Mouse (Mus musculus): ENCODE measurements around the gene Lyplal1.
A peak's percentile ranks its signal among the peaks of the same experiment; 100 is the strongest.

The Lyplal1 gene

DNA sequence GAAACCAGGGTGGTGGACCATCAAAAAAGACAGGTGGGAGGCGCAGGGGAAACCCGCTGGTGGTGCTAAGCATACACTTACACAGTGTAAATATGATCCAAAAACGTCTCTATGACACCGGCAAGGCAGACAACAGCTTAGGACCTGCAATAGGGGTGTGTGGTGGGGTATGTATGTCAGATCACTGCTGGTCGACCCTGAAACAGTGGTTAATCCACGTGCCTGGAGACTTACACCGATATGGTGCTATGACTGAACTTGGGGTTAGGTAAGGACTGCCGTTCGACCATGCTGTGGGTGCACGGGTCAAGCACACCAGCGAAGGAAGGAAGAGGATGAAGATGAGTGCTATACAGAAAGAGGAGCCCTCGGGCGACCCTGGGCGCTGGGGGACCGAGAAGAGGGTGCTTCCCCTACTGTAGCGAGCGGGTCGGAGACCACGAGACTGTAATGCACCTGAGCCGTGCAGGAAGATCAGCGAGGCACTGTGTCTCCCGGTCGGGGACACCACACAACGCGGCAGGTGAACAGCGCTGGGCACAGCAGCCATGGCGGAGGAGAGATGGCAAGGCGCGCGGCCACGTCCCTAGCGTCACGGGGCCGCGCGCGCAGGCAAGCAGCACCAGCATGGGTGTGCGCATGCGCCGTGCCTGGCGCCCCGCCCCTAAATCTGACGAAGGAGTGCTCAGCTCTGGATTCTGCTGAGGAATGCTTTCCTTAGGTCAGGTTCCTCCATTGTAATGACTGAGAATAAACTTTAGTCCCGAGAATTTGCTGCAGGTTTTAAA is at the start of gene Lyplal1:
Lyplal1 (minus strand) TSS at position 610 of the 788 bp plus-strand sequence.
- DNase-seq (ENCODE audit: low spot score) = peak; percentile 92

DNA sequence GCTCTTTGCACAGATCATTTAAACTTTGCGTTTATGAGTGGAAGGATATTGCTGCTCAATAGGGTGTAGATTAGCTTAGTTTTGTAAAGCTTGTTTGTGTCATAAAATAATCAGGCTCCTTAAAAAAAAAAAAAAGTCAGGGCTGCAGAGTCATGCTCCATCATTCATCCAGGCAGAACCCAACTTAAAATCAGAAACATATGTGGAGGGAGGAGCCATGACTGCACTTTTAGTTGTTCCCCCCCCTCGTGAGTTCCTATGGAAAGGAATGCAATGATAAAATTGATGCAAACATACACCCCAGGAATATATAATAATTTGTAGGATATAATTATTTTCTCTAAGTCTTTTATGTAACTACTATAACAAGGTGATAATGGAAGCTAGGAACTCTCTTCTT is 46.5 kb upstream of the Lyplal1 start:
- no peak for DNase-seq (ENCODE audit: low spot score)

DNA sequence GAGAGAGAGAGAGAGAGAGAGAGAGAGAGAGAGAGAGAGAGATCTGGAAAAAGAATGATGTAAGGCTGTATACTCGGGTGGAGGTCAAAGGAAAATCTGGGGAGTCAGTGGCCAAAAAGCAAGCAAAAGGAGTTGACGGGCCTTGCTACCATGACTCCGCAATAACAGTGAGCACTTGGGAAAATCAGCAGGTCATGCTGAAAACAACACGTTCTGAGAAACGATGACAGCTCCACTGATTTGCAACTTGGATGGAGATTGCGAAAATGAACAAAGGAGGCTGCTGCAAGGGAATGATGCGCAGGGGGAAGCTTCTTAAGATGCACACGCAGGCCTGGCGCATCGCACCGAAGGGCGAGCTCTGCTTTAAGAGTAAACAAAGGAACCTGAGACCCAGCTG is 46.1 kb upstream of the Lyplal1 start:
- DNase-seq (ENCODE audit: low spot score) = peak; percentile 75

DNA sequence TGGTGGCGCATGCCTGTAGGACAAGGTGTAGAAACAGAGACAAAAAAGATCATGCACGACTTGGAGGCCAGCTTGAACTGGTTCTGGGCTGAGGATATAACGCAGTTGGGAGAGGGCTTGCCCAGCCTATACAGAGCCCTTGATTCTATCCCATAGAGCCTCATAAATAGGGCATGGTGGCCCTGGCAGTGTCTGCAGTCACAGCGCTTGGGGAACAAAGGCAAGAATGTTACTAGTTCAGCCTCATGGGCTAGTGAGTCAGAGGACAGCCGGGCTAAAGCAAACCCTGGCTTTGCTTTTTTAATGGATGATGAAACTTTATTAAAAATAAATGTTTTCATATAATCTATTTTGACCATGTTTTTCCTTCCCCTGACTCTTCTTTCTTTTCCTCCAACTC is 33.3 kb upstream of the Lyplal1 start:
- peak; percentile 26 for DNase-seq (ENCODE audit: low spot score)

DNA sequence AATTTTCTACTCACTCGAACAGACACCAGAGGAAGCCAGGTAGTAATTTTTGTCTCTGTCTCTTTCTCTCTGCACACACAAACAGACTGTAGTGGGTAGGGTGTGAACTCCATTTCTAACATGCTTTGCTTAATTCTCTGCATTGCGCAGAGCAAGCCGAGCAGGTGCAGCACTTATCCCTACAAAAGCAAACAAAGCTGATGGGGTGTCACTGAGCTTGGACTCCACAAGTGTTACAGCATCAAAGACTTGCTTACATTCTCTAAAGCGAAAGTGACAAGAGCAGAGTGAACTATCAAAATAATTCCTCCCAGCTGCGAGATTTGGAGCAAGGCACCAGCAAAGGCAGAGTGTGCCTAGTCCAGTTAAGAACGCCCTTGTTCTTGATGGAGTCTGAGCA is 28.3 kb upstream of the Lyplal1 start:
- no peak for DNase-seq (ENCODE audit: low spot score)

DNA sequence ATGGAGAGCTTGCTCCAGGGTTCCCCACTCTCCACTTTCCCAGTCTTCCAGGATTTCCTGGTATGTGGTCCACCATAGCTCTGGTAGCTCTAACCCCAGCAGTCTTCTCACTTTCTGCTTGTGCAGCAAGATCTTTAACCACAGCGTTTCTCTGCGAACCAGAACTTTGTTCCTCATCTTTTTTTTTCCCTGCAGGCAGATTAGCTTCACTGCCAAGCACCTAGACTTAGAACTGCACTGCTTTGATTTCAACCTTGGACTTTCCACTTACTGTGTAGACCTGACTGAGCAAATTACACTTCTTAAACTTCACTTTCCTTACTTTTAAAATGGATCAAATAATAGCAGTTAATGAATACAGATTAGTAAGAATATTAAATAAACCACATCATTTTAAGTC is 23.1 kb upstream of the Lyplal1 start:
- DNase-seq (ENCODE audit: low spot score) = no peak

DNA sequence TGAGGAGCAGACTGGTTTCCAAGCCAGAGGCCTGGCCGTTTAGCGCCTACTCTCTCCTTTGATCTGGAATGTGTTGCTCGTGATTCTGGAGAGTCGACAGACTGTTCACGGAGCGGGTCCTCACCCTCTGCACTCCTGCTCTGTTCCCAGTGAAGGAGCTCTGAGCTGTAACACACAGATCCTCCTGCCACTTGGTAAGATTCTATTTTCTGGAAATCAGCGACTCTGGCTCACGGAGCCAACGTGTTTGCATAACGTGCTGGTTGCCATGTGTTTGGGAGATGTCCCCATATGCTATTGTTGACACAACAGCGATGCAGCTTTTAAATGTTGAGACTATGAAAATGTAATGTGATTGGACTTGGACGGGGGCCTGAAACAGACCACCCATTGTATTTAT is 20.8 kb upstream of the Lyplal1 start:
- DNase-seq (ENCODE audit: low spot score) = no peak

DNA sequence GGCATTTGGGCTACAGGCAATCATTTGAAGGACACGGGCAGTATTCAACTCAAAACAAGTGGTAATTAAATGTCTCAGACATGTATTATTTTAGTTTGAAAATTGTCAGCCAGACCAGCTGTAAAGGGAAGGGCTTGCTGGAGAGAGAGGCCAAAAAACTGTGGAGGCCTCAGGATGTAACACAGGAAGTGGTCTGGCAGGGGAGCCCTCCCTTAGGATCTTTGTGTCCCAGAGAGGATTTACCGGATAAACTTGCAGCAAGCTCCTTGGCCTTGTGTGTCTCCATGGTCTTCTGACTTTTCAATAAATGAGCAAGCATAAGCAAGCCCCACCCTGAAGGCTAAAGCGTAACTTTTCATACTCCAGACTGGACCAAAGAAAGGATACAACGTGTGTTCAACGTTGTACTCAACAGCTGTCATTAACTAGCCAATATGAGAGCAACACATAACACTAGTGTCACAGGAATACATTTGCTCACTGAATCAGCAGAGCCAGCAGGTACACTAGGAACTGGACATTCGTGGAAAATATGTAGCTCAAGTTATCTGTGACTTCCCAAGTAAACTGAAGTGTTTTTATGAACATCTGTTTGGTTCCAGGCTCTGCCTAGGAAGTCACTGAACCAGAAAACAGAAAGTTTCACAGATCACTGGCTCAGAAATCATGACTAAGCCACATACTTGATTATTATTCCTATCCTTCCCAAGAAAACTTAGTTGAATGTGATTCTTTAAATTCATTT is 19.7 kb upstream of the Lyplal1 start:
- DNase-seq (ENCODE audit: low spot score) = no peak

DNA sequence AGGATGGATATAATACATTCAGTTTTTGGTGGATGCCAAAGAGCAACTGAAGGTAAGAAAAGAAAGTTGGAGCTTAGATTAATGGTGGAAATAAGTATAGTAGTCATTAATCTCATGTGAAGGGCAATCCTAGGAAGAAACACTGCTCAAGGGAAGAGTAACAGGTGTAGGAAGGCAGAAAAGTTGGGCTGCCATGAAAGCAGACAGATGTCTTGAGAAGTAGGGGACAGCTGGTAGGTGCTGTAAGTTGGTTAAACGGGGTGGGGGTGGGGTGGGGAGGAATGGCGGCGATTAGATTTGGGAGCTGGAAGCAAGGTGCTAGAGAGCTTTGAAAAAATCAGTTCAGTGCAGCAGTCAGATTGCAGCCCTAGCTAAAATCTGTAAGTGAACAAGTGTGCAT is 14.4 kb upstream of the Lyplal1 start:
- no peak for DNase-seq (ENCODE audit: low spot score)

DNA sequence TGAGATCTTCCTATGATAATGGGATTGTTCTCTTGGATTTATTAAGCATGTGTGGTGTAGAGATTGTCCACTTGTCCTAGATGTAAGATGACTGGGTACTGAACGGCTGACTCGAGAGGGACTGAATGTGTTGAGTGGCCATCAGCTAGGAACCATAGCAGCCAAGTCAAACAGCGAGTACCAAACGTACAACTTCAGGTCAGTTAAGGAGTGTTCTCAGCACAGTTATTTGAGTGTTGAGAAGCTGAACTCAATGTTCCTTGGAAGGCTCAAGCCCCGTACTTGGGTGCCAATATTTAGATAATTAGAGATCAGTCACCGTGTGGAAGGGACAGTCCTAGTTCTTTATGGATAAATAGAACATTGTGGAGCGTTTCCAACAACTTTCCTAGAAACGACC is 11.8 kb upstream of the Lyplal1 start:
- DNase-seq (ENCODE audit: low spot score) = no peak

DNA sequence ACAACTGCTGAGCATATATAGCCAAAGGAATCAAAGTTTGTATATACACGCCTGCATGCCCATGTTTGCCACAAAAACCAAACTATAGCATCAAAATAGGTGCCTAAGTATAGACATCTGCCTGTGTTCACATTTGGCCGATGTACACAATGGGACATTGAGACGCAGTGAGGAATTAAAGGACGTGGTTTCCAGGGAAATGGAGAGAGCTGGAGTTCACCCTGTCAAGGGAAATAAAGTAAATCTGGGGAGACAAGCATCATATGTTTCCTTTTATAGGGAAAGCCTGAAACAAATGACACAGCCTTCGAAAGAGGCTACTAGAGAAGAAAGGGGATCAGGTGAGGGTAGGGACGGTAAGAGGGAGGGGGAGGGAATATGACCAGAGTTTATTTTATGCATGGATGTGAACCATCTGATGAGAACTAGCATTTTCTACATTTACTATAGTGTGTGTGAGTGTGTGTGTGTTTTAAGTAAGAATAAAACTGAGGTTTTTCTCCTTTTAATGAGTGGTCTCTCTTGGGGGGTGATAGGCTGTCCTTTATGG is 9.3 kb upstream of the Lyplal1 start:
- DNase-seq (ENCODE audit: low spot score) = no peak

DNA sequence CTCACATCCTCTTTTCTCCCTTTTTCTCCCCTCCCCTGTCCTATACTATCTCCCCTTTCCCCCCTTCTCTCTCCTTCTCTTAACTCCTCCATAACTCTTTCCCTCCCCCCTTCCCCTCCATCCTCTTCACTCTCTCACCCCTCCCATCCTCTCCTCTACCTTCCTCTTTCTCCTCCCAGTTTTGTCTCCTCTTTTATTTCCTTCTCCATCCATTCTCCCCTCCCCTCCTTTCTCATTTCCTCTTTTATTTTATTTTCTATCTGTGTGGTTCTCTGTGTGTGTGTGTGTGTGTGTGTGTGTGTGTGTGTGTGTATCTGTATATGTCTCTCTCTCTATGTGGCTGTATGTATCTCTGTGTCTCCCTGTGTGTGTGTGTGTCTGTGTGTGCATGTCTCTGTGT is 6.6 kb upstream of the Lyplal1 start:
- DNase-seq (ENCODE audit: low spot score) = no peak

DNA sequence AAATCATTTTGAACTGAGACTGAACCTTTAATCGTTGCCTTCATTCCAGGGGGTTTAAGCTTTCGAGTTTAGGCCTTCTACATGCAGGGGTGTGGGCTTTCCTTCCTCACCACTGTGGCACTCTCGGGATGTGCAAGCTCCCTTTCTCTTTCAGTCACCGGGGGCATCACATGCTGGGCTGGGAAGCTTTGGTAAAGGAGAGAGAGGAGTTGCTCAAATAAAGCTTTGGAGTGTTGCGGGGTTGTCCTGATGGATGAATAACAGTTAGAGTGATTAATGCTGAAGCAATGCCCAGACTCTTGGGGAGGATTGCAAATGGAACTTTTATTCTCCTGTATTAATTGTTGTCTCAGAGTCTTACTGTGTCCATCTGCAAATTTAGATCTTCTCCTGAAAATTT is 2.7 kb upstream of the Lyplal1 start:
- no peak for DNase-seq (ENCODE audit: low spot score)

DNA sequence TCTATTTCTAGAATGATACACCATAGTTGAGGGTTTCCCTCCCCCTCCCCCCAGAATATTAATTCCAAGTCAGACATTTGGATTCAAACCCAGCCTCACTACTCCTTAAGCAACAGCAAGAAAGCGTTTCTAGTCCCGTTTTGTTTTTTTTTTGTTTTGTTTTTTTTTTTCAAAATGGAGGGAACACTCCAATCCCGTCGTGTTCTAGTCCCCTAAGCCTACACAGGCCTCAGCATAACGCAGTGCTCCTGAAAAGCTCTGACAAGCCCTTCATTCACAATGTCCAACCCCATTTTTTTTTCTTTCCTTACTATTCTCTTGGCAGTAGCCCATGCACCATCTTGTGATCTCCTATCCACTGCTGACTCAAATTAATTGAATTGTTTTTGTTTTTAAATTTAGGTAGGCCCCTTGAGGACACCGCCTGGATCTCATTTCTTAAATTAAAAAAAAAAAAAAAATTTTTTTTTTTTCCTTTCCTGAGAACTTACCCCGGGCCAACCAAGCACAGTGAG is 967 bp downstream of the Lyplal1 start:
- DNase-seq (ENCODE audit: low spot score) = peak; percentile 61

DNA sequence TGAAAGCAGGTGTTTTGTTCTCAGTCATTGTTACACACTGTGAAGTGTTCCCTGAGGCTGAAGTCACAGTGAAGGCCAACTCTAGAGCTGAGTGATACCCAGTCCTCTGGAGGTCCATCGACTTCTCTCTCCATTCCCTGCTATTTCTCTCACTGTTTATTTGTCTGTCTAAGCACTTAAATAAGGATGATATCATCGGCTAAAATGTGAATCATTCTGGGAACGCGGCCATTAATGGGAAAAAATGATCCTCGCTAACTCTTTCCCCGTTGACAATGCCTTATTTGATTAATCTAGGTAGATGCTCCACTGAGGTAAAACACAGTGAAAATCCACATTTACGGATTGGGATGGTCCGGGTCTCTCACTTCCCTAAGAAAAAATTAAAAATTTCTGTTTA is 14.8 kb downstream of the Lyplal1 start:
- no peak for DNase-seq (ENCODE audit: low spot score)

DNA sequence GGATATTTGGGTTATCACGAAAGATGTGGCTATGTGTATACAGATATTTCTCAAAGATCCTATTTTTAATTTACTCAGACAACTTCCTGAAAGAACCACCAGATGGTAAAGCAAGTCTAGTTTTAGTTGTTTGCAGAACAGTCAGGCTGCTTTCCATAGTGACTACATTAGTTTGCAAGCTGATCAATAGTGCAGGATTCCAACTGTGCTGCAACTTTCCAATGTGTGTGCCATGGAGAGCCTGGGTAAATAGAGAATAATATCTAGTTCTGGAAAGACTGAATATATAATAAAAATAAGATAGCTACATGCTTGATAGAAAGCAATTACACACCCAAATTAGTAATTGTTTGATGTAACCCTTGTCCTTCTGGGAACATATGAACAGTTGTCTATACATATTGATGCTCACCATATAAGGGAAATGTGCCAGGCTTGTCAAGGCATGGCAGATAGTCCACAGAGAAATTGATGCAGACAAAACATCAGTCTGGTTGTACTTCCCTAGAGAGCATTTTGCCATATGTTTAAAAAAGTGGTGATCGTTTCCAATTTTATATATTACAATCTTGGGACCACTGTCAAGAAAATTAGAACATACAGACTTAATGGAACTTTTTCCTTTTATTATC is 50.7 kb downstream of the Lyplal1 start:
- DNase-seq (ENCODE audit: low spot score) = no peak

DNA sequence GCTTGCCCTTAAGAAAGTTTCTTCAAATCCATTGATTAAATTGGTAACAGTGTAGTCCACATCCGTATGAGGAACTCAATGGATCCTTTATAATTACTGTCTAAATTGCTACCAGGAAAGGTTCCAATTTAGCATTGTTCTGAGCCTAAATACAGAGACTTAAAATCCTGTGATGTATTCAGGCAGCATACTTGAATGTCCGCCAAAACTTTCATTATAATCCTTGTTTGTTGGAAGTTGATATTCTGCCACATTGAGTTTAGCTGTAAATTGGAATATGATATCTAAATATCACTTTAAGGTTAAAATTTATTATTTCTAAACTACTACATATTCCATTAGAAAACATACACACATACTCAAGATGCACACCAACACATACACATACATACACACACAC is 57.1 kb downstream of the Lyplal1 start:
- no peak for DNase-seq (ENCODE audit: low spot score)

DNA sequence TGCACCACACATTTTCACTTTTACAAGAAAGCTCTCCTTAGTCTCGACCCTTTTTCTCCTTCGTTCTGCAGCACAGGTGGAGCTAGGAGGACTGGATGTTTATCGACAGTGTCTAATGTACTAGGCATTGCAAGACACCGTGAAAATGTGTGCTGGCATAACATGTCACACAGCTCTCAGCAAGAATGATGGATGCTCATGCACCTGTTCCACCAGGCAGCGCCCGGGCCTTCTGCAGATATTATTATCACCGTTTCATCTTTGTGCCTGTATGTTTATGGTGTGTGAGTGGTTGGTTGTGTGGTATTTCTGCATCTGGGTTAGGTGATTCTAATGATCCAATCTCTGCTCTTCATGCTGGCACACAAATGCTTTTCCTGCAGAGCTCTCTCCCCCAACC is 62.9 kb downstream of the Lyplal1 start:
- no peak for DNase-seq (ENCODE audit: low spot score)

DNA sequence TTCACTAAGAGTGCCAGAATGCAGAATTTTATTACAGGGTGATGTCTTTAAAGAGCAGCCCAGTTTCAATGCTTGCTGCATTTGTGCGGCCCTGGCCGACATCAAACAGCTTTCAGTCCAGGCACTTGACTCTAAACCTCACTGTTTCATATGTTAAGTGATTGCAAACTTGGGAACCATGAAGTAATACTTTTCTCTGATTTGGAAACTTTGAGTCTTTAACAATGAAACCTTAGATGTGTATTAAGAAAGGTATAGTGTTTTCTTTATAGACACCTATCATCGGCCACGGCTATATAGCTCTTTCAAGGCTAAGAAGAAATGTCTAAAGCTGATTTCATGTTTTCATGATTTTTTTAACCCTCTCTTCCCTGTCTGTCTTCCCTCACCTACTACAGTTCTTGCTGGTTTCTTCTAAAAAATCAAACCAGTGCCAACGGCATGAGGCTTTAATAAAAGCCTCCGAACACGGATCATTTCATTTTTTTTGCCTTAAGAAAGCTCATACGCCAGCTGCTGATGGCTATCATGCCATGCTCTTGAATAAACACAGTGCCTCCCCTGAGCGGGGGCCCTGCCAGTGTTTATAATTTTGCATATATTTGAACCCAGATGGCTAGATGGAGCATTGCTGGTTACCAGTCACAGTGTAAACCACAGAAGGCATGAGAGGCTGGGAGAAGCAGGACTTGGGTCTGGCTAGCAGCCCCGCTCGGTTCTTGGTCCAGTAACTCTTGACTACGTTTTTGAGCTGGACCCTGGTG is 63.6 kb downstream of the Lyplal1 start:
- DNase-seq (ENCODE audit: low spot score) = no peak

DNA sequence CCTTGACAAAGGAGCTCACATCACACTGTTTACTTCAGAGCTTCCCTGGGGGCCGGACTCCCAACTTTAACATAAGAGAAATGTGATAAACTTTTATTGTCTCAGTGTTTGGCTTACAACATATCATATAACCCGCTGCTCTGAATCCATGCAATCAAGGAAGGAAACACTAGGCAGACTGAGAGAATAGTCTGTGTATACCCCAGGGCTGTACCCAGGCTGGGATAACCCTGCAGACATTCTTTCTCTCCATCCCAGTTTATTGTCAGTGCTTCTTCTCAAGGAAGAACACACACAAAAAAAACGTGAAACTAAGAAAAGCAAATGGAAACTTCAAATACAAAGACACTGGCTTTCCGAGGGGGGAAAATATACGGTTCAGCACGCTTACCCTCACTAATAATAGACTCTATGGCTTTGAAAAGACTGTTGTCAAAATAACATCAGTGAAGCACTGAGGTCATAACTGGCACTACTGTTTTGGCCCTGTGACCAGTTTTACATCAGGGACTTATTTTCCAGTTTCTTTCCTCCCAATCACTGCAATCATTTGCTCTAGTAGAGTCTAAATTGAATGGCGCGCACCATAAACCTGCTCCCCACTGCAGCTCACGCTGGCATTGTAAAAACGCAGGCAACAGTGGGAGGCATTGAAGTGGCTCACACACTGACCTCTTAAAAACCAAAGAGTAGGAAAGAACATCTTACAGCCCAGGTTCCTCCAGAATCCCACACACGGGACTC is 73.2 kb downstream of the Lyplal1 start:
- peak; percentile 16 for DNase-seq (ENCODE audit: low spot score)

DNA sequence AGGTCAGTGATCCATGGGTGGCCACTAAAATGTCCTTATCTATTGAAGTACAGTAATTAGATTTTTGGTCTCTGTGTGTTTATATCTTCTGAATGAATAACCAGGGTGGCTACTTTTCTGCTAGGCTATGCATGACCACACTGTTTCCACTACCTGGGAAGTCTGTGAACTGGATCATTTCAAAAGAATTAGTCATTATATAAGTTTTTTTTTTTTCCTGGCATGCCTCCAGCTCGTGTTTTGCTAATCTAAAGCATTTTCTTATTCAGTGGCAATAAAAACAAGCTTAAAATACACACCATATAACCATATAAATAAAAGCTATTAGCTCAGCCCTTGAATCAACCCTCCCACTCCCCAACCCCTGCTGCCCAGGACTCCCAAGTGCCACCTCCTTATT is 75.3 kb downstream of the Lyplal1 start:
- DNase-seq (ENCODE audit: low spot score) = no peak

Measured in adipocyte (in vitro differentiated cells).